Mouse (Mus musculus) ES-E14 (cell line): ENCODE results near the gene Abcg1. TPM values are rescaled to one million over a fixed set of nuclear protein-coding genes. Genes with fewer than 3 reads are reported as not detected.

ENCODE experiments used
- DNase-seq: peaks from one replicate; pipeline ENCODE4 v3.0.0-alpha.2; 2013; ENCODE audit warnings: low read depth, low spot score
- H3K27ac ChIP-seq: 2 replicates; pipeline ENCODE4 v1.5.1; 2012; ENCODE audit warnings: low read depth, mild to moderate bottlenecking, low read length, moderate library complexity, mixed read lengths; ENCODE audit not compliant: poor library complexity, insufficient read depth, severe bottlenecking
- H3K36me3 ChIP-seq: 2 replicates; pipeline ENCODE4 v1.6.1; 2012; ENCODE audit warnings: mild to moderate bottlenecking, low read length, moderate library complexity, mixed read lengths; ENCODE audit not compliant: control insufficient read depth, poor library complexity, insufficient read depth, severe bottlenecking
- H3K4me1 ChIP-seq, 2 experiments: fragments of 150-350 bp in 1 of 2; sonication (generic) in 1 of 2; 2 replicates each; pipeline ENCODE4 v1.6.1; 2012; ENCODE audit warnings: low read length in 2 of 2, mild to moderate bottlenecking in 1 of 2, mixed read lengths in 1 of 2; ENCODE audit not compliant: control insufficient read depth in 2 of 2, insufficient read depth in 2 of 2, poor library complexity in 1 of 2
- H3K4me3 ChIP-seq, 2 experiments: fragments of 150-350 bp in 1 of 2; sonication (generic) in 1 of 2; 2 replicates each; pipeline ENCODE4 v1.5.1; 2012; ENCODE audit warnings: low read length in 2 of 2, low read depth in 1 of 2, mild to moderate bottlenecking in 1 of 2, mixed read lengths in 1 of 2; ENCODE audit not compliant: insufficient read depth in 1 of 2, poor library complexity in 1 of 2, severe bottlenecking in 1 of 2
- H3K9ac ChIP-seq: 2 replicates; pipeline ENCODE4 v1.6.1; 2012; ENCODE audit warnings: low read depth, mild to moderate bottlenecking, low read length, mixed read lengths; ENCODE audit not compliant: poor library complexity, insufficient read depth, severe bottlenecking
- H3K9me3 ChIP-seq: fragments of 150-350 bp; sonication (generic); 2 replicates; pipeline ENCODE4 v1.6.1; 2012; ENCODE audit warnings: low read depth, mild to moderate bottlenecking, low read length; ENCODE audit not compliant: control insufficient read depth, insufficient read depth
- CHD2 ChIP-seq: IDR thresholded peaks from 2 replicates; pipeline ENCODE4 v1.6.1; 2014; ENCODE audit warnings: mild to moderate bottlenecking, low read depth, low read length, inconsistent platforms
- HCFC1 ChIP-seq: IDR thresholded peaks from 2 replicates; pipeline ENCODE4 v1.6.1; 2012; ENCODE audit warnings: low read length, inconsistent platforms, borderline replicate concordance; ENCODE audit not compliant: insufficient read depth
- MAFK ChIP-seq: IDR thresholded peaks from 2 replicates; pipeline ENCODE4 v1.6.1; 2014; ENCODE audit warnings: mild to moderate bottlenecking, low read depth, low read length, inconsistent platforms; ENCODE audit not compliant: insufficient read depth
- ZC3H11A ChIP-seq: IDR thresholded peaks from 2 replicates; pipeline ENCODE4 v1.6.1; 2012; ENCODE audit warnings: low read depth, mild to moderate bottlenecking, inconsistent platforms, low read length, borderline replicate concordance
- ZNF384 ChIP-seq: IDR thresholded peaks from 2 replicates; pipeline ENCODE4 v1.6.1; 2012; ENCODE audit warnings: low read depth, low read length, inconsistent platforms
- in situ Hi-C, 2 experiments: fragments of 600-800 bp; cut with MboI; formaldehyde crosslinking; loops; one replicate each; pipeline ENCODE4 v1.15.1; 2025; ENCODE audit warnings: low sequenced_read_pairs in 2 of 2, inconsistent platforms in 1 of 2; ENCODE audit not compliant: unreplicated experiment in 2 of 2
- total RNA-seq: library from RNA; depleted of rRNA; stranded (reverse); fragments of 300-350 nt; gene quantifications from 2 replicates; pipeline ENCODE4 v1.2.3, GENCODE M21; 2012

The Abcg1 gene
- total RNA-seq, 1 experiment: 9.3 TPM

GRCm38 (mm10) chr17:31144040-31145037, 86.9 kb downstream of the Abcg1 start, which contains the start of gene Tff2:
Gene Tff2, minus strand, starts transcription at chr17:31144282.
- TF ChIP-seq MAFK (no peak), CHD2 (no peak), ZNF384 (no peak), HCFC1 (no peak), ZC3H11A (no peak)
- Histone ChIP-seq H3K27ac (no peak within 1 kb of the TSS), H3K4me3 (no peak within 1 kb of the TSS), H3K4me1 (peaks cover 0 to 6% of the 10 kb centered on the region in 2 experiments; a peak in 1 of 4 replicates), H3K36me3 (no peaks in the 10 kb centered on the region), H3K9ac (no peak within 1 kb of the TSS), H3K9me3 (no peaks in the 10 kb centered on the region)
- in situ Hi-C loops: no loop called here
- DNase-seq: peak; percentile 45

- Histone ChIP-seq H3K27ac (no peak overlapping the region), H3K36me3 (no peaks in the 10 kb centered on the region), H3K4me1 (peaks cover 0 to 6% of the 10 kb centered on the region in 2 experiments; a peak in 1 of 4 replicates), H3K9ac (no peak overlapping the region), H3K9me3 (no peaks in the 10 kb centered on the region), H3K4me3 (no peak overlapping the region)
- no peak for DNase-seq
- TF ChIP-seq MAFK (no peak), ZC3H11A (no peak), ZNF384 (no peak)
- in situ Hi-C loops: no loop called here
Observed at GRCm38 (mm10) chr17:31145998-31146397, 88.5 kb downstream of the Abcg1 start.

GRCm38 (mm10) chr17:31152512-31152911, 95.0 kb downstream of the Abcg1 start:
- in situ Hi-C loops: no loop called here
- H3K27ac ChIP-seq: no peak overlapping the region
- H3K9ac ChIP-seq: no peak overlapping the region
- no peaks in the 10 kb centered on the region for H3K36me3 ChIP-seq
- no peak for DNase-seq
- H3K4me3 ChIP-seq: no peak overlapping the region
- TF ChIP-seq ZNF384 (no peak), ZC3H11A (no peak), MAFK (no peak), HCFC1 (no peak), CHD2 (no peak)
- H3K9me3 ChIP-seq: no peaks in the 10 kb centered on the region
- no peaks in the 10 kb centered on the region for H3K4me1 ChIP-seq

- no peak for TF ChIP-seq ZC3H11A
- TF ChIP-seq CHD2: no peak
- no peak for TF ChIP-seq HCFC1
- TF ChIP-seq MAFK: no peak
- no peak for TF ChIP-seq ZNF384
- Histone ChIP-seq H3K27ac (no peak overlapping the region), H3K4me1 (no peaks in the 10 kb centered on the region), H3K4me3 (no peak overlapping the region), H3K9me3 (no peaks in the 10 kb centered on the region), H3K36me3 (no peaks in the 10 kb centered on the region), H3K9ac (no peak overlapping the region)
- in situ Hi-C loops: no loop called here
- no peak for DNase-seq
Observed at GRCm38 (mm10) chr17:31152966-31153499, 95.6 kb downstream of the Abcg1 start.
